Mouse (Mus musculus) lung, postnatal 0 days (tissue): ENCODE data around the gene Gm6899.

Source experiments
- CTCF ChIP-seq: IDR thresholded peaks from 2 replicates; pipeline ENCODE4 v1.5.1; 2016; ENCODE audit warnings: antibody characterized with exemption, mild to moderate bottlenecking
- EP300 ChIP-seq: IDR thresholded peaks from 2 replicates; pipeline ENCODE4 v1.6.1; 2016; ENCODE audit warnings: antibody characterized with exemption, mild to moderate bottlenecking, control low read depth

DNA sequence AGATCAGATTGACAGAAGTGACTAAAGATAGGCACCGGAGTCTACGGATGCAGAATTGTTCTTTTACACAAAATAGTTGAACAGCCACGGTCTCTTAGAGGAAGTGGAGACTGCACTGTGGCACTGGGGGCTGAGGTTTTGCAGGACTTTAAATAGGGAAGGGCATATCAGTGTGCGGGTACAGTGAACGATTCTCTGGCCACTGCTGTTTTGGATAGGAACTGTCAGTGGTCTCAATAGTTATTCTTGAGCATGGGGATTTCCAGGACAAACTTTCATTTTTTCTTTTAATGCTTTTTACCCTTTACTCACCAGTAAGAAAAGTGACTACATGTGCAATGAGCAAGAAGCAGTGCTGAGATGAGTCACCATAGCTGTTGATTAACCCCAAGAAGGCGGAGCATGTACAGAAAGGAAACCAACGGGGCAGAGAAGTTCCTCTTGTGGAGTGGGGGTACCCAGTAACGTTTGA is 47.3 kb downstream of the Gm6899 start:
- TF ChIP-seq CTCF (no peak), EP300 (no peak)
